Mouse (Mus musculus) hematopoietic stem cell, adult 5-6 weeks (primary cell): ENCODE measurements around the gene Plod1. TPM values are rescaled to one million over a fixed set of nuclear protein-coding genes. Genes with fewer than 3 reads are reported as not detected.

Experiments
- ATAC-seq, 2 experiments: fragments of 125-278 bp in 1 of 2; replicated peaks in 1 of 2; 2 replicates each; pipeline ENCODE4 v1.8.0; 2016 to 2017; ENCODE audit warnings: inconsistent platforms in 2 of 2, mild to moderate bottlenecking in 2 of 2, moderate number of reproducible peaks in 2 of 2, low read depth in 1 of 2, moderate TSS enrichment in 1 of 2; ENCODE audit not compliant: low FRiP score in 2 of 2, poor library complexity in 2 of 2, severe bottlenecking in 2 of 2, insufficient read depth in 1 of 2, low TSS enrichment in 1 of 2
- total RNA-seq: library from RNA; stranded (forward); fragments of 172-1452, 232-1000 nt; gene quantifications from 2 replicates; pipeline ENCODE4 v1.2.3, GENCODE M21; 2017

Gene Plod1
- total RNA-seq, 1 experiment from 2014 or later = 11.4 TPM

DNA sequence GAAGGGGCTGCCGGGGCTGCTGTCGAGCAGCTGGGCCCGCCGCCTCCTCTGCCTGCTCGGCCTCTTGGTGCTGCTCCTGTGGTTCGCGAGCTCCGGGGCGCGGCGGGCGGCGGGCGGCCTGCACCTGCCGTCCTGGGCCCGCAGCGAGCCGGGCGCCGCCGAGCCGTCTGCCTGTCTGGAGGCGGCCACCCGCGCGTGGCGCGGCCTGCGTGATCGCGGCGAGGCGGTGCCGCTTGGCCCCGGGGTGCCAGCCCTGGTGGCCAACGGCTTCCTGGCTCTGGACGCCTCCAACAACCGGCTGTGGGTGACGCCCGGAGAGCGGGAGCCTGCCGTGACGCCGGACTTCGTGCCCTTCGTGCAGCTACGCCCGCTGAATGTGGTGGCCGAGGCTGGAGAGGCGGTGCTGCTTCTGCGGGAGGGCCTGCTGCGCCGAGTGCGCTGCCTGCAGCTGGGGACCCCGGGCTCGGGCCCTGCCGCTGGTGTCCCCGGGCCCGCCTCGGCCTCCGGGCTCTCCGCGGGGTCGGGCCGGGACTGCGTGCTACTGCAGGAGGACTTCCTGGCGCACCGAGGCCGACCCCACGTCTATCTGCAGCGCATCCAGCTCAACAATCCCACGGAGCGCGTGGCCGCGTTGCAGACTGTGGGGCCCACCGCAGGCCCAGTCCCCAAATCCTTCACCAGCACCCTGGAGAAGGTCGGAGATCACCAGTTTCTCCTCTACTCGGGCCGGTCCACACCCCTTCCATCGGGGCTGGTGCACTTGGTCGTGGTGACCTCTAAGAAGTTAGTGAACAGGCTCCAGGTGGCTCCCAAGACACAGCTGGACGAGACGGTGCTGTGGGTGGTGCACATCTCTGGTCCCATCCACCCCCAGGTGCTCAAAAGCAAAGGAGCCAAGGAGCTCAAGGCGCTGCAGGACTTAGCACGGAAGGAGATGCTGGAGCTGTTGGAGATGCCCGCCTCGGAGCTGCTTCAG, 4.8 kb upstream of the Plod1 start:
- peak; percentile 4 to 11; a peak in 1 of 4 replicates for ATAC-seq

GRCm38 (mm10) chr4:147940576-147941044, 4.0 kb upstream of the Plod1 start, which contains the start of gene 2510039O18Rik:
Gene 2510039O18Rik (plus strand): TSS chr4:147940895.
- peak; percentile 73 to 78 for ATAC-seq

GRCm38 (mm10) chr4:147940111-147940510, 3.5 kb upstream of the Plod1 start:
- ATAC-seq = no peak

DNA sequence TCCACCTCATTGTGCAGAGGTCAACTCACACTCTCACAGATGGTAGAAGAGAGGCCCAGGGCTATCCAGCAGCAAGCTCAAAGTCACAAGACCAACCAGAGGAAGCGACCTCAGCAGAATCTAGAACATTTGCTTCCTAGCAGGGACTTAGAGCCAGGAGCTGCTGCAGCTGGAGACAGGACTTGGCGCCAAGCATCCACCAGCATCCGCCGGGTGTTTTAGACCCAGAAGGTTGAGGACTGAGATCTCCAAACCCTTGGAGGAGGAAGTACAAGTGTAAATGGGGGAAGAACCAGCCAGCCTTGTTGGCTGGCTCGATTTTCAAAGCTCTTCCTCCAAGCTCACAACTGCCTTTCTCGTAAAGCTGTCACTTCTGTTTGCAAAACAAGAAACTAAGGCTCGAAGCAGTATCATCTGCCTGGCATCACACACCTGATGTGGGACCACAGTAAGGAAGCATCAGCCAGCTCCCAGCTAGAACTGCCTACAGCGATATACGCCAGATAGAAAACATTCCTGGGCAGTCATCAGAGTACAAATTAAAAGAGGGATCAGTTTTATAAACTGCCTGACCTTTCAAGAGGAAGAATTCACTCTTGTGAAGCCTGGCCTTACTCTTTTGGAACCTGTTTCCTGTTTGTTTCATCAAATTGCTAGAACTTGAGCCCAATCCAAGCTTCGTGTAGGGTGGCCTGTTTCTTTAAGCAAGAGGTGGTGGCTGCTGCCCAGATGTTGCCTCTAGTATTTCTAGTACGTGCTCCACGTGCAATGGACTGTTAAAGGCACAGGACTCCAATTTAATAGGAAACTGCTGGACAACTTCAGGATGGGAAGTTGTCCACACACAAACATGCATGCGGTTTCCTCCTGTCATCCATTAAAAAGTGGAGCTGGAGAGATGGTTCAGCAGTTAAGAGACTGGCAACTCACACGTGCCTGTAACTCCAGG, 1.9 kb upstream of the Plod1 start:
- no peak for ATAC-seq

DNA sequence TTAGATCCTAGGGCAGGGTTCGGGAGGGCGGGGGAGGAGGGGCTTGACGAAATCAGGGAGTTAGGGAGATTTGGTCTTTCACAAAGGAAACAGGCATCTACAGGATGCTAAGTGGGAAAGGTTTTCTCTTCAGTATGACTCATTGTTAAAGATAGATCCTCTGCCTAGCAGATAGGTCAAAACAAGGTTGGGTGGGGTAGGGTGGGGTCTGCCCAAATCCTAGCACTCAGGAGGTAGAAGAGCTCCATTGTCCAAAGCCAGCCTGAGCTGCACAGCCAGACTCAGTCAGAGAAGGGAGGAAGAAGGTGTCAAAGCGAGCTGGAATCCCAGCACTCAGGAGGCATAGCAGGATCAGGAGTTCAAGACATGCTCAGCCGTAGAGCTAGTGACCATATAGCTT, 919 bp upstream of the Plod1 start:
- ATAC-seq = no peak

DNA sequence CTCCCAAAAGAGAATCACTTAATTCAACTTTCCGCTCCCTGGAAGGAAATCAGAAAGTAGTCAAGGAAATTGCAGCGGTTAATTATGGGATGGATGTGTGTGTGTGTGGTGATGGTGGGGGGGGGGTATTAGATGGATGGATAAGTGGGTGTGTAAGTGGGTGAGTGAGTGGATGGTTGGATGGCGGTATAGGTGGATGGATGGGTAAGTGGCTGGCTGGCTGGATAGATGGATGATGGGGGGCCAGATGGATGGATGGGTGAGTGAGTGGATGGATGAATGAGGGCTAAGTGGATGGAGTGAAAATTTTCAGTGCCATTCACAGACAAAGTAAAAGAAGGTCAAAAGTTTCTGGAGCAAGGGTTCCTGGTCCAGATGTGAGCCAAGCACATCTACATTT, 454 bp upstream of the Plod1 start:
- ATAC-seq = no peak

DNA sequence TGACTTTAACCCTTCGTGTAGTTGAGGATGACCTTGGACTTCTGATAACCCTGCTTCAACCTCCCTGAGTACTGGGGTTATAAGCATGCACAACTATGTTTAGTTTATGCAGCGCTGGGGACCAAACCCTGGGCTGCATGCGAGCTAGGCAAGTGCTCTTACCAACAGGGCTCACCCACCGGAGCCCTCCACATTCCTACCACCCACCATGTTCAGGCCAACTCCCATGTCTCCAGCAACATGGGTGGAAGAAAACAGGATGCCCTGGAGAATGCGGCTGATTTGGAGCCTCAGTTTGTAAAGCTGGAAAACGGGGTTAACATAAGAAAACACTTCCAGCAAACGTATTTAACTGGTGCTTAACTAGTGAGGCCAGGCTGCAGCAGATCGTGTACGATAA, 663 bp downstream of the Plod1 start:
- no peak for ATAC-seq

DNA sequence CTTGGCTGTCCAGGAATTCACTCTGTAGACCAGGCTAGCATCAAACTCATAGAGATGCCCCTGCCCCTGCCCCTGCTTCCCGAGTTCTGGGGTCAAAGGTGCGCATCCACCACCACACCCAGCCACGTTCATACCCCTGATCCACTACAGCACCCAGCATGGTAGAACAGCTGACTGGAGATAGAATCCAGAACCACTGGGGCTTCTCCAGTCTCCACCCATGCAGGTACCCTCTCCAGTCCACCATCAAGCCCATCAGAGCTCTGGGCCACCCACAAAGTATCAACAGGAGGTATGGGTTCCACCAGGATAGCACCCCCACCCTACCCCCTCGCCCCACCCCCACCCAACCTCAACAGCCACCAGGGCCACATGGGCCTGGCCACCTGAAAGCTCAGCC, 2.0 kb downstream of the Plod1 start:
- ATAC-seq = no peak

GRCm38 (mm10) chr4:147934134-147934533, 2.4 kb downstream of the Plod1 start:
- no peak for ATAC-seq

DNA sequence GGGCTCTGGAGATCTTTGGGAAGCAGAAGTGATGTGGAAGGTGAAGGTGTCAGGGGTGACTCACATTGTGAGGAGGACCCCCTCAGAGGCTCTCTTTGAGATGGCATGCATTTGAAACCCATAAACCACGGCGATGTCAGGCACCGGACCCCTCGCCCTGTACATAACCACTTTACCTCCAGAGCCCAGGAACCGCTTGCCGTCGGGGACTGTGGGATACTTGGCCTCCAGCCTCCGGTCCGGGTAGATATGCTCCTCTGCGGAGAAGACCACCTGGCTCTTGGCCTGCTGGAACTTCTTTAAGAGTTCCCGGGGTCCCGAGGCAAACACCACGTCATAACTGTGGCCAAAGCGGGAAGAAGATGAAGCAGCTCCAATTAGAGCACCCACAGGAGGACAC, 5.6 kb downstream of the Plod1 start:
- ATAC-seq = no peak

- ATAC-seq = no peak; a peak in 1 of 4 replicates
These were observed 8.0 kb downstream of the Plod1 start for GRCm38 (mm10) chr4:147928540-147928939.

DNA sequence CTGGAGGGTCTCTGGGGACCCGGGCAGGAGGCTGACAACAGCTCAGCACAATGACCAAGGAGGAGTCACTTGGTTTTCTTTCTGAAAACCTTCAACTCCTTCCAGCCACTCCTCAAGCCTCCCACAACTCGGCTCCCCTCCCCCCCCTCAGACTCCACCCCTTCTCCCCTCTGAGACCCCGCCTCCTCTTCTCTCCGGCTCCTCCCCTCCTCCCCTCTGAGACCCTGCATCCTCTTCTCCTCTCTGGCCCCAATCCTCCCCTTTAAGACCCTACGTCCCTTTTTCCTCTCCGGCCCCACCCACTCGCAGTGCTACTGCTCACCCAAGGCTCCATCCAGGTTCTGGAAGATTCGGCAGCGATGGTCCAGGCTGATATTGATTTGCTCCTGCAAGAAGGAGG, 8.4 kb downstream of the Plod1 start:
- ATAC-seq = no peak; a peak in 1 of 4 replicates

DNA sequence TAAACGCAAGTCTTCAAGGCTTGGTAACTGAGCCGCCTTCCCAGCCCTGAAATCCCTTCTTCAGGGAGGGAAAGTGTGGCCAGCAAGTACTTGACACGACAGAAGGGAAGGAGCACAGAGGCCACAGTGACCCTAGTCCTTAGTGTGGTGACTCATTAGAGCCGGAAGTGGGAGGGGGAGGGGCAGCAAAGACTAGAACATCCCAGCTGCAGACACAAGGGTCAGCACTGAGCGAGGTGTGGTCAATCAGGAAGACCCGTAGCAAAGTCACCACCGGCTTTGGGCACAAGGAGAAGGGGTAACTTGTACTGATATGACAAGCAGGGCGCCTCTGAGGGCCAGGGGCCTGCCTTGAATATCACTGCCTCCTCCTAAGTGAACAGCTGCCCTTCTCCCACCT, 8.9 kb downstream of the Plod1 start:
- no peak; a peak in 1 of 4 replicates for ATAC-seq

- no peak for ATAC-seq
These were observed 14.2 kb downstream of the Plod1 start for GRCm38 (mm10) chr4:147922341-147922740.

GRCm38 (mm10) chr4:147920973-147921372, 15.6 kb downstream of the Plod1 start:
- no peak for ATAC-seq

DNA sequence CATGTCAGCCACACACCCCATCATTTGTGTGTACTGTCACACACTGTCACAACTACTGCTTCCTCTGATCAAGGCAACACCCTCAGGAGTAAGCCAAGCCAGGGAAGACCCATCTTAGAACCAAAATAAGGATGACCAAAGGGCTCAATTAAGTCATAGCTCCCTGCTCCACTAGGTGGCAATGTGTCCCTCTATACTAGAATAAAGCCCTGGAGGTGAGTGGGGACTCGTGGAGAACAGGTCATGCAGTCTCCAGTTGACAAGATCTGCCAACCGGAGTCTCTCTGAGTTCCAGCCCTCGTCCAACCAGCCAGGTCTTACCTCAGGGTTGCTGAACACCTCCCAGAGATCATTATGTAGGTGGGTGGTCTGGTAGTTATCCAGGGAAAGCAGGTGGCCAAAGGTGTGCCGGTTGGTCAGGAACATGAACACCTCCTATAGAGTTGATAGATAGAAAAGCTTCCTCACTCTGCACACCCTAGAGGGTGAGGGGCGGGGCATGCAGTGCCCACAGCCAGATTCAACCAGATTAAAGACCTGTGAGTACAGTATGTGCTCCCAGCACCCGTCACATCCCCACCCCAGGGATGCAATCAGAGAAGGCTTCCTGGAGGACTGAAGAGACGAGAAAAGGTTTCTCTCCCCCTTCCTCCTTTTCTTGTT, 18.0 kb downstream of the Plod1 start:
- ATAC-seq = peak; percentile 74 to 89

- no peak for ATAC-seq
These were observed 27.1 kb downstream of the Plod1 start for GRCm38 (mm10) chr4:147909486-147909885.
